Mouse (Mus musculus) lung, postnatal 0 days (tissue): Measurements from ENCODE around the gene Tut1.

Experiments used
- CTCF ChIP-seq: IDR thresholded peaks from 2 replicates; pipeline ENCODE4 v1.5.1; 2016; ENCODE audit warnings: antibody characterized with exemption, mild to moderate bottlenecking
- EP300 ChIP-seq: IDR thresholded peaks from 2 replicates; pipeline ENCODE4 v1.6.1; 2016; ENCODE audit warnings: antibody characterized with exemption, mild to moderate bottlenecking, control low read depth

GRCm38 (mm10) chr19:8991871-8992735 lies 38.5 kb downstream of the Tut1 start:
- TF ChIP-seq CTCF, result no peak
- TF ChIP-seq EP300, result no peak
